Mouse (Mus musculus) adrenal gland, adult 18-20 months (tissue): Measurements from ENCODE around the gene Aff1. TPM values are rescaled to one million over a fixed set of nuclear protein-coding genes. Genes with fewer than 3 reads are reported as not detected.

Experiments
- DNase-seq, 2 experiments: peaks; one replicate each; pipeline ENCODE4 v3.0.0; 2021 to 2022; ENCODE audit warnings: low spot score in 2 of 2
- total RNA-seq, 2 experiments: library from RNA; stranded (reverse); gene quantifications; 1 replicate in 1 of 2; 2 replicates in 1 of 2; pipeline ENCODE4 v1.2.3; 2021

The Aff1 gene
- total RNA-seq, 2 experiments from 2014 or later = 40.3 to 43.8 TPM

DNA sequence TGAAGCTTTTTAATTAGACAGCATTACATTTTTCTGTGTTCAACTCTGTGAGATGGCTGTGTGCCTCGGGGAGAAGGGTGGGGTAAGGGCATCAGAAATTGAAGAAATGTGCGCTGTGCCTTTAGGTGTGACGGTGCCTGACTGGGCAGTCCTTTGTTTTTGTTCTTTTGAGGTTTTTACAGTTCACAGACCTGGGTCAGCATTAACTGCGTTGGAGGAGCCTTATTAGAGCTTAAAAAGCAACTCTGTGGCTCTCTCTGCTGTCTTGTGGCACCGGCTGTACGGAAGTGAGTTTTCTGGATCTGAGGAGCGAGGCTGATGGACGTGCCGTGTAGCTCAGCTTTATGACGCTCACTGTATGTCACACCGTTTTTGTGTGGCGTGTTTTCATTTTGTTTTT lies 137.0 kb downstream of the Aff1 start:
- no peak for DNase-seq

DNA sequence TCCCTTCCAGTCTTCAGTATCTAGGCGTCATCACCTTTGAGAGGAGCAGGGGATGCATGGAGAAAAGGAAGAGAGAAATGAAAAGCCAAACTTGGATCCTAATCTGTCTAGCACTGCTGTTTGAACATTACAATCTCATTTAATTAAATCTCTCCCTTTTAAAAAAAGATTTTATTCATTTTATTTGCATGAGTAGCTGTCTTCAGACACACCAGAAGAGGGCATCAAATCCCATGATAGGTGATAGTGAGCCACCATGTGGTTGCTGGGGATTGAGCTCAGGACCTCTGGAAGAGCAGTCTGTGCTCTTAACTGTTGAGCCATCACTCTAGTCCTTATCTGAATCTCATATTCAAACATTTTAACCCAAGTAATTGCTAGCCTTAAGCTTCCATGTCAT lies 138.7 kb downstream of the Aff1 start:
- DNase-seq = no peak

DNA sequence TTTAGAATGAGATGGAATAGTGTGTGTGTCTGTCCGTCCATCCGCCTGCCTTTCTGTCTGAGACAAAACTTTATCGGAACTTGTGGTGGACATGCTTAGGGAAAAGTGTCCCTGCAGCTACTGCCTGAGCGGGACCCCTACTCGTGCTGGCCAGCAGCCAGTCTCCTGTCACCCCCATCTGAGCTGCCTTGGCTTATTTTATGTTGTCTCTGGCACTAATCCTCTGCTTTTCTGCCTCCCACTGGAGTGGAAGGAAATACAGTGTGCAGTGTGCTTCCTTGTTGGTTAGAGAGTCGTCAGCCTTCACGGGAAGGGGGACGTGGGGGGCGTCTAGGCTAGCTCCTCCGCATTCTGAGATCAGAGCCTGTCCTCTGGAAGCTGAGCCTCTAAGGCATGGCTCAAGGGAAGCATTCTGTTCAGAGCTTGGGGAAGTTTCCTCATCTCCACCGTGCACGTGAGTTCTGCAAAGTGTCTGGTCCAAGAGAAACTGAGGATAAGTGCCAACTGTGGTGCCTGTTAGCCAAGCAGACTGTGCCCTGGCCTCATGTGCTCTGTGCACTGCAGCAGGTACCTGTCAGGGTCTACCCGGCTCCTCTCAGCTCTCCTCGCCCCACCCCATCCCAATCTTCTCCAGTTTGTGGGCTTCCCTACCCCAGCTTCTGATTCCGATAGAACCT lies 143.4 kb downstream of the Aff1 start:
- no peak for DNase-seq

GRCm38 (mm10) chr5:103836148-103836784 lies 144.1 kb downstream of the Aff1 start:
- no peak for DNase-seq

GRCm38 (mm10) chr5:103838550-103839264 lies 146.5 kb downstream of the Aff1 start:
- peak; percentile 53 to 56 for DNase-seq

- DNase-seq = no peak
These were observed 147.1 kb downstream of the Aff1 start for GRCm38 (mm10) chr5:103839265-103839626.

DNA sequence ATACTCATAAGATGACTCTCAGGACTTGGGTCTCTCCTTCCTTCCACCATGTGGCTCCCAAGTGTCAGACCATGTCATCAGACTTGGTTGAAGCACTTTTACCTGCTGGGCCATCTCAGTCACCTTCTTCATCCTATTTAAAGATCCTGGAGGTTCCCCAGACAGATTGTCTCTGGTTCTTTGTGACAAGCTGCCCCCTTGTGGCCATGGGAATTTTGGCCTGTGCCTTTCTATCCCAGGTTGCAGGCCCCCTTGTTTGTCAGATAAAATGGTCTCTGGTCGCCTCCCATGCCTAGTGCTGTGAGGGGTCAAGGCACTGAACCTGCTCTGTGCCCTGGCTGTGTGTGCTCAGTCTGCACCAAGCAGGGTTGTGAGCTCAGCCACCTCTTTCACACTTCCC lies 151.8 kb downstream of the Aff1 start:
- DNase-seq = peak; percentile 40 to 46

DNA sequence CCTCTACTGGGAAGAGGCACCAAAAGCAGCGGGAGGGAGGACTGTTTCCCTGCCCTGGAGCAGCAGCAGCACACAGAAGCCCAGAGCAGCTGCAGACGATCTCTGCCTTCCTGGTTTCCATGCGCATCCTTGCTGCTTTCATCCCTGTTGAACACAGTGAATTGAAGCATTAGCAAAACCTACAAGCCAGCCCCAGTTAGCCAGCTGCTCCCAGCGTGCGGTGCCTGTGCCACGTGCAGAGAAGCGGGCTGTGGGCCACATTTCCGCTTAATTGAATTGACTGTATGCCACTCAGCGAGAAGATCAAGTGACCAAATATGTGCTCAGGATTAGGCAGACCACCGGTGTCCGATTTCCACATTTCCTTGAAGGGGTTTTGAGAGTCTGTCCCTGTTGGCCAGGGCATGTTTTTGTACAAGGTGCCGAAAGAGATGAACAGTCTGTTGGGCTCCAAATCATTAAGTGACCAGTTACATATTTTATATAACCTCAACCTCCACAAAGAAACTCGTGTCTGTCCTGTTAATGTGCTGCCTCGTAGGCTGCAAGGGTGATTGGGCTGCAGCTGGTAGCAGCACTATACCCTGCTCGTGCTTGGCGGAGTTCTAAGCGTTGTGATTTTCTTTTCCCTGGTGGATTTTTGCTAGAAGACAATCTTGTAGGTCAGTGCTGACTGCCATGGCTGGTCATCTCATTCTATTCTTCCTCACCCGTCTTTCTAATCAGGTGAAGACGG lies 153.4 kb downstream of the Aff1 start:
- no peak for DNase-seq

DNA sequence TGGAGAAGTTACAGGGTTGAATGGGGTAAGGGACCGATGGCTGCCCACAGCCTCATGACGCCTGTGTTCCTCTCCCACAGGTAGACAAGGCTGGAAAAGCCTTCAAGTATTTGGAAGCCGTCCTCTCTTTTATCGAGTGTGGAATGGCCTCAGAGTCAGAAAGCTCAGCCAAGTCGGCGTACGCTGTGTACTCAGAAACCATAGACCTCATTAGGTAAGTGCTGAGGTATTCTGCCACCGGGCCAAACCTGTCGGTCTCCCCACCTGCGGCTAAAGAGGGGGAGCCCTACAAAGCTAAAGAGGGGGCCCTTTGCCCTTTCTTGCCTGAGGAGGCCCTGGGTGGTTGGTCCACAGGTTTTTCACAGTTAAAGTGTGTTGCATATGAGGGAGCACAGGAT lies 154.0 kb downstream of the Aff1 start:
- DNase-seq = no peak

GRCm38 (mm10) chr5:103846609-103847008 lies 154.4 kb downstream of the Aff1 start:
- DNase-seq = no peak

- no peak for DNase-seq
These were observed 156.4 kb downstream of the Aff1 start for GRCm38 (mm10) chr5:103848546-103848945.

DNA sequence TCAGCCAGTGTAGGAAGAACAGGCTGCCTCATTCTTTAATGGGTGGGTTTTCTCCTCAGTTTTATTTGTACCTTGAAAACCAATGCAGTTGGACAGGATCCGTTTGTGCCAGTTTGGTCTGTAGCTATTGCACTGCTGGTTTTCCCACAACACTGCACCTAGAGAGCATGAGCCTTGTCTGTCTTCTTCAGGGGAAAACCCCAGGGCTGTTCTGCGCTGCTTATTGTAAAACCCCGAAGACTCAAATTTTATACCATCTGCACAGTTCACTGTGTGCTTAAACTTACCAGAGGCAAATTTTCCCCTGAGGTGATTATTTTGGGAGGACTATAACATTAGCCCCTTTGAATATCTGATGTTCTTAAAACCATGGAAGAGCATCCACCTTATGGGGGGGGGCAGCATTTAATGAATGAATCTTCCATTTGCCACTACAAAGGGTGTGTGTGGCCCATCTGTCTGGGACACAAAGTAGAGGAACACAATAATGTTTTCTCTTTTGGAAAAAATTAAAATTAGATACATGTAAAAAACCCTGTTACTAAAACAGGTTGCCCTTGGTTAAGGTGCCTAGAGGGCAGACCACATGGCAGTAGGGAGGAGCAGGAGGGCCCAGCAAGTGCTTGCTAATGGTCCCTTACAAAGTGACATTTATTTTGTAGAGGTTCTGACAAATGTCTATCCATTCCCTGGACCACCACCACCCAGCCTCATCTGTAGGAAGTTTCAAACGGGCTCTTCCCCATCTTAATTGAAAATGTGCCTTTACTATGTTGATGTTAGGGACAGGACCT lies 160.8 kb downstream of the Aff1 start:
- DNase-seq = no peak

- DNase-seq = no peak
These were observed 162.1 kb downstream of the Aff1 start for GRCm38 (mm10) chr5:103854041-103854806.

DNA sequence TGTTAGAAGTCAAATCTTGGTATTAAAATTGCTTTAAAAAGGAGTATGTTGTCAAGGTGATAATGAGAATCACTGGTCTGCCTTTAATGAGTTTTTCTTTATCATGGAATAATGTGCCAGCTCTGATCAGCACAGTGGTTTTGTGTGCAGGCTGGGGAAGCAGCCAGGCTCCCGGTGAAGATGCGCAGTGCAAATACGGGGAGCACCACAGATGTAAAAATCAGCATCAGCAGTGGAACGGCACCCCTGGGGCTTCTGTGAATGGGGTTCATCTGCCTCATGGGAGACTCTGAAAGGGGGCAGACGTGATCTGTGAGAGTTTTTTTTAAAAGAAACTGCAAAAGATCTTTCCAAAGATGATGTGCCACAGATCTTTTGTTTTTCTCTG lies 162.6 kb downstream of the Aff1 start:
- no peak for DNase-seq

- DNase-seq = no peak
These were observed 163.5 kb downstream of the Aff1 start for GRCm38 (mm10) chr5:103855483-103856211.

DNA sequence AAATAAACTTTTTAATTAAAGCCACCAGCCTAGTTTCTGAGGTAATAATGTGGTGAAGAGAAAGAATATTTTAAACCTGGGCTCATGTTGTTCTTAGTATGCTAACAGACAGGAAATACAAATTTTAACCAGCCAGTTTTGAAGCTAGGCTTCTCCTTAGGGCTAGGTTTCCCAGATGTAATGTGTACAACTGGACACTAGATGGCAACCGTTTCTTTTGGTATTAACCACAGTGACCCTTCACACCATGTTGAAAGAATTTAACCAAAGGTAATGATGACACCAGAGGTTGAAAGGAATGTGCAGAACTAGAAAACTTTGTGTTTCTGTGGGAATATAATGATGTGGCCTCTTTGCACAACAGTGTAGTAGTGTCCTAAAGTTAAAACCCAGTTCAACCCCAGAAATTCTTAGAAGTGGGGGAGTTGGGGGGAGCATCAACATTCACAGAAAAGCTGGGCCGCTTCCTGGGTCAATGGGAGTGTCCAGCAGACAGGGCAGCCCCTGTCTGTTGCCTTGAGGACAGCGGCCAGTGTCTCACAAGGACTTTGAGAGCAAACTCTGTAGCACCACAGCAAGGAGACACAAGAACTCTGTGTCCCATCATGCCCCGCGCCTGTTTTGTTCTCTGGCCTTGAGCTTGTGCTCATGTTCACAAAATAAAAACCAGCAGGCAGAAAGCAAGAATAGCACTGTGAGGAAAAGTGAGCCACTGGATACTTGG lies 164.3 kb downstream of the Aff1 start:
- DNase-seq = peak in 1 of 2 experiments; percentile 22

- no peak for DNase-seq
These were observed 165.0 kb downstream of the Aff1 start for GRCm38 (mm10) chr5:103857151-103857550.

DNA sequence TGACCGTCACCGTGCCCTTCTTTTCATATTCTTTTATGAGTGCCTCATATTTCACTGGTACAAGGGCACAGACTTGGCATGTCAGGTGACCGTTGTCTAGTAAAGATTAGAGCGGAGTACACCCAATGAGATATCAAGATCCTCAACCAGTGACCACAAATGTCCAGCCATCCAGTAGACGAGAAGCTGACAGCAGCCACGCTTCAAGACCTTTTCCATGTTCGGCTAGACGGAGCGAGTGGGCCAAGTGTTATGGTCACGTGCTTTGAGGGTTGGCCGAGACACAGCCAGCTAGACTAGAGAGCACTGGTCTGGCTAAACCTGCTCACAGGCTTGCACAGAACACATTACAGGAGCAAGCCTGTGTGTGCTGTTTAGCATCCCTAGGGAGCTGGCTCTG lies 168.4 kb downstream of the Aff1 start:
- DNase-seq = no peak

DNA sequence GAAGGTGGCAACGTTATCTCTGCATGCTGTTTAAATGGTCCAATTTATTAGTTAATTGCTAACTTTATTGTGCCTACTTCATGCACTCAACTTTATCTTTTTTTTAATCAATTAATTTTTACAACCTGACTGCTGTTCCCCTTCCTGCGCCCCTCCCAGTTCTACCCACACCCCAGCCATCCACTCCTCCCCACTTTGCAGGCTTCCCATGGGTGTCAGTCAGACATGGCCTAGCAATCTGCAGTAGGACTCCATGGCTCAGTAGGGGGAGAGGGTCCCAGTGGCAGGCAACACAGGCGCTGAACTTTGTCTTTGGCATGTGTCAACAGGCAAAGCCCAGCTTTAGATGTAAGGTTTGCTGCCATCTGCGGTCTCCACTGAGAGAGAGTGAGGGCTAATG lies 171.6 kb downstream of the Aff1 start:
- DNase-seq = no peak
